Mouse (Mus musculus) testis, adult 2 months (tissue): ENCODE measurements at regions not wholly inside any gene's neighbourhood (a gene's known extent, or its start where the extent isn't known, plus 50 kb on each side); places are given as distances from the start of the nearest gene placed in this dataset.

Experiments used
- CTCF ChIP-seq: fragments of 200-500 bp; IDR thresholded peaks from 2 replicates; pipeline ENCODE4 v1.5.1; 2012; ENCODE audit warnings: low read depth, mild to moderate bottlenecking, inconsistent platforms, low read length, moderate library complexity; ENCODE audit not compliant: control insufficient read depth, insufficient read depth, insufficient replicate concordance
- POLR2A ChIP-seq: fragments of 200-500 bp; IDR thresholded peaks from 2 replicates; pipeline ENCODE4 v1.6.1; 2012; ENCODE audit warnings: low read depth, mild to moderate bottlenecking, inconsistent platforms, low read length, moderate library complexity; ENCODE audit not compliant: control insufficient read depth

- TF ChIP-seq CTCF (no peak), POLR2A (no peak)
Measured at GRCm38 (mm10) chr13:31425825-31426500, 130.0 kb upstream of the Foxq1 start.
